In the genomic region with DNA sequence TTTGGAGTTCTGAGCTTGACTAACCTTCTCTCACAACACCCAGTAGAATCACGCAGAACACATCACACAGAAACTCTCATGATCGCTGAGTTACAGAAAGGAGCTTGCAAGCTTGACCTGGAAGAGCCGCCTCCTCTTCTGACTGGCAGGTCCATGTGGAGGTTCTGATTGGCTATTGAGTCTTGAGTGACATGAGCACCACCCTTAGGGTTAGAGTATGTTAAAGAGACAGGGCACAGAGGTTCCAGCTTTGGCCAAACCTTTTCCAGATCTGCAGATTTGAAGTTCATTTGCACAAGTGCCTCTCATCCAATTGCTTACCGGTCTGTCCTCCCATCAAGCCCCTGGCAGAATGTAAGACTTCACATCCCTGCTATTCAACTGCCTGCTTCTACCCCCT, we compare ENCODE assay signal across 8 mouse cellular contexts. TPM values are rescaled to one million over a fixed set of nuclear protein-coding genes. Genes with fewer than 3 reads are reported as not detected.
DNase-seq lines count a peak whose midpoint lies in the region; ATAC-seq and TF ChIP-seq lines count a peak whose summit lies in the region.
"Not testable (repeated sequence)": the region's sequence is repeated elsewhere in the genome, so short reads cannot be mapped to it uniquely, and the experiment has no call there.

A gene (minus strand): TSS at position 101 of the 400 bp plus-strand sequence.

- not testable (repeated sequence) for H3K27ac ChIP-seq in embryonic facial prominence, embryonic 10.5 days (replicated peaks); forebrain, embryonic 13.5 days; heart, embryonic 13.5 days (replicated peaks); hindbrain, embryonic 14.5 days; kidney, postnatal 0 days; lung, embryonic 15.5 days; midbrain, embryonic 16.5 days (ENCODE audit: low read length)

- DNase-seq in embryonic facial prominence, embryonic 10.5 days (ENCODE audit: low spot score); hindbrain, embryonic 14.5 days (ENCODE audit: low spot score); kidney, postnatal 0 days (ENCODE audit: low spot score); thymus, postnatal 0 days (ENCODE audit: low spot score): not testable (repeated sequence)

- not testable (repeated sequence) for H3K9ac ChIP-seq in forebrain, embryonic 13.5 days; heart, embryonic 13.5 days; hindbrain, embryonic 14.5 days; kidney, postnatal 0 days (ENCODE audit: low read depth, low read length); lung, embryonic 15.5 days; midbrain, embryonic 16.5 days (ENCODE audit: low read depth, low read length)

- no CpG with 5 or more reads among the region's 4 CpGs for WGBS in embryonic facial prominence, embryonic 10.5 days
- WGBS in forebrain, embryonic 13.5 days, result no CpG with 5 or more reads among the region's 4 CpGs
- WGBS in heart, embryonic 13.5 days, result no CpG with 5 or more reads among the region's 4 CpGs
- WGBS in hindbrain, embryonic 14.5 days, result no CpG with 5 or more reads among the region's 4 CpGs
- no CpG with 5 or more reads among the region's 4 CpGs for WGBS in kidney, postnatal 0 days
- no CpG with 5 or more reads among the region's 4 CpGs for WGBS in lung, embryonic 15.5 days
- WGBS in midbrain, embryonic 16.5 days, result no CpG with 5 or more reads among the region's 4 CpGs

- TF ChIP-seq CTCF in kidney, postnatal 0 days (IDR thresholded peaks at IDR 0.05; ENCODE audit: low read depth), result not testable (repeated sequence)

- ATAC-seq in forebrain, embryonic 13.5 days; heart, embryonic 13.5 days (ENCODE audit: extremely low read depth, insufficient number of reproducible peaks, low FRiP score, low TSS enrichment); hindbrain, embryonic 14.5 days (ENCODE audit: low FRiP score); kidney, postnatal 0 days (replicated peaks; ENCODE audit: low FRiP score, low read depth); lung, embryonic 15.5 days (ENCODE audit: borderline replicate concordance, extremely low read depth, low FRiP score, low TSS enrichment); midbrain, embryonic 16.5 days: not testable (repeated sequence)

- not testable (repeated sequence) for H3K4me3 ChIP-seq in embryonic facial prominence, embryonic 10.5 days; forebrain, embryonic 13.5 days; heart, embryonic 13.5 days; hindbrain, embryonic 14.5 days (replicated peaks; ENCODE audit: low read length); kidney, postnatal 0 days (replicated peaks; ENCODE audit: low read depth, low read length); lung, embryonic 15.5 days; midbrain, embryonic 16.5 days (ENCODE audit: low read depth, low read length)

- not testable (repeated sequence) for H3K36me3 ChIP-seq in embryonic facial prominence, embryonic 10.5 days (replicated peaks); forebrain, embryonic 13.5 days (ENCODE audit: poor library complexity, severe bottlenecking); heart, embryonic 13.5 days; hindbrain, embryonic 14.5 days (replicated peaks; ENCODE audit: control insufficient read depth, insufficient read depth); kidney, postnatal 0 days (ENCODE audit: insufficient read depth, low read length); lung, embryonic 15.5 days; midbrain, embryonic 16.5 days (ENCODE audit: control insufficient read depth, insufficient read depth, low read length)

- H3K27me3 ChIP-seq in embryonic facial prominence, embryonic 10.5 days (replicated peaks; ENCODE audit: low read depth, poor library complexity, severe bottlenecking); forebrain, embryonic 13.5 days; heart, embryonic 13.5 days (replicated peaks); hindbrain, embryonic 14.5 days (ENCODE audit: control insufficient read depth, insufficient read depth, low read length); kidney, postnatal 0 days (ENCODE audit: insufficient read depth, low read length); lung, embryonic 15.5 days; midbrain, embryonic 16.5 days (ENCODE audit: control insufficient read depth, insufficient read depth, low read depth, low read length): not testable (repeated sequence)

- H3K9me3 ChIP-seq in embryonic facial prominence, embryonic 10.5 days; forebrain, embryonic 13.5 days (replicated peaks); heart, embryonic 13.5 days; hindbrain, embryonic 14.5 days (ENCODE audit: control insufficient read depth, low read length); kidney, postnatal 0 days (replicated peaks; ENCODE audit: low read length); lung, embryonic 15.5 days; midbrain, embryonic 16.5 days (replicated peaks; ENCODE audit: control insufficient read depth, low read length, poor library complexity, severe bottlenecking): not testable (repeated sequence)

- not testable (repeated sequence) for H3K4me2 ChIP-seq in forebrain, embryonic 13.5 days; heart, embryonic 13.5 days; hindbrain, embryonic 14.5 days (replicated peaks); kidney, postnatal 0 days (ENCODE audit: low read length); lung, embryonic 15.5 days; midbrain, embryonic 16.5 days (ENCODE audit: low read length)

- H3K4me1 ChIP-seq in embryonic facial prominence, embryonic 10.5 days; forebrain, embryonic 13.5 days; heart, embryonic 13.5 days; hindbrain, embryonic 14.5 days (replicated peaks; ENCODE audit: control insufficient read depth, insufficient read depth, low read length); kidney, postnatal 0 days (replicated peaks; ENCODE audit: insufficient read depth, low read length); lung, embryonic 15.5 days; midbrain, embryonic 16.5 days (ENCODE audit: control insufficient read depth, insufficient read depth, low read length): not testable (repeated sequence)

RNA-seq across cellular contexts. Expression of the gene that starts here (rescaled TPM):
- polyA plus RNA-seq in embryonic facial prominence, embryonic 10.5 days (2016; fragmentation: Nextera tagmentation; extraction: Ambion mirVana), result 18.0 TPM in 2 replicates
- 28.0 and 28.2 TPM in 2 replicates for polyA plus RNA-seq in forebrain, embryonic 13.5 days (2015; fragmentation: Nextera tagmentation; extraction: Ambion mirVana)
- 15.5 and 24.0 TPM in 2 replicates for polyA plus RNA-seq in heart, embryonic 13.5 days (2015; fragmentation: Nextera tagmentation; extraction: Ambion mirVana)
- 23.0 and 28.6 TPM in 2 replicates for polyA plus RNA-seq in hindbrain, embryonic 14.5 days (2014; fragmentation: Nextera tagmentation; extraction: Ambion mirVana)
- 16.0 and 22.2 TPM in 2 replicates for polyA plus RNA-seq in kidney, postnatal 0 days (2015; fragmentation: Nextera tagmentation; extraction: Ambion mirVana)
- polyA plus RNA-seq in lung, embryonic 15.5 days (2015; fragmentation: Nextera tagmentation; extraction: Ambion mirVana), result 16.8 and 25.5 TPM in 2 replicates
- polyA plus RNA-seq in midbrain, embryonic 16.5 days (2015; fragmentation: Nextera tagmentation; extraction: Ambion mirVana), result 26.8 and 29.4 TPM in 2 replicates
- polyA plus RNA-seq in thymus, postnatal 0 days (2015; fragmentation: Nextera tagmentation; extraction: Ambion mirVana), result 15.2 and 17.1 TPM in 2 replicates
